Mouse (Mus musculus) thymus, adult 2 months (tissue): Measurements from ENCODE around the gene Serpina16. TPM values are rescaled to one million over a fixed set of nuclear protein-coding genes. Genes with fewer than 3 reads are reported as not detected.

Experiments
- DNase-seq: peaks from one replicate; pipeline ENCODE4 v3.0.0; 2021
- H3K27ac ChIP-seq: fragments of 200-500 bp; 2 replicates; pipeline ENCODE4 v1.5.1; 2012; ENCODE audit warnings: low read length, control low read depth; ENCODE audit not compliant: control insufficient read depth, insufficient read depth
- H3K27me3 ChIP-seq: fragments of 200-500 bp; 2 replicates; pipeline ENCODE4 v1.6.1; 2012; ENCODE audit warnings: mild to moderate bottlenecking, low read length, moderate library complexity, mixed read lengths; ENCODE audit not compliant: control insufficient read depth, insufficient read depth
- H3K36me3 ChIP-seq: fragments of 200-500 bp; 2 replicates; pipeline ENCODE4 v1.6.1; 2012; ENCODE audit warnings: mild to moderate bottlenecking, low read length, moderate library complexity; ENCODE audit not compliant: control insufficient read depth, insufficient read depth
- H3K4me1 ChIP-seq: fragments of 200-500 bp; replicated peaks from 2 replicates; pipeline ENCODE4 v1.6.1; 2012; ENCODE audit warnings: low read length; ENCODE audit not compliant: control insufficient read depth, insufficient read depth
- H3K4me3 ChIP-seq: fragments of 200-500 bp; 2 replicates; pipeline ENCODE4 v1.5.1; 2012; ENCODE audit warnings: mild to moderate bottlenecking, low read length, control low read depth, moderate library complexity; ENCODE audit not compliant: control insufficient read depth, insufficient read depth
- CTCF ChIP-seq: fragments of 200-500 bp; IDR thresholded peaks from 2 replicates; pipeline ENCODE4 v1.5.1; 2012; ENCODE audit warnings: mild to moderate bottlenecking, control low read depth, low read length, moderate library complexity, borderline replicate concordance; ENCODE audit not compliant: control insufficient read depth, poor library complexity, insufficient read depth; ENCODE audit errors: extremely low read depth
- POLR2A ChIP-seq: fragments of 200-500 bp; IDR thresholded peaks from 2 replicates; pipeline ENCODE4 v1.6.1; 2012; ENCODE audit warnings: mild to moderate bottlenecking, low read length, control low read depth, moderate library complexity; ENCODE audit not compliant: control insufficient read depth, poor library complexity, insufficient read depth; ENCODE audit errors: extremely low read depth
- WGBS: fragments of 180-500 bp; shearing (Covaris S2); methylation state at CpG from one replicate; pipeline ENCODE4 v1.1.7; 2018; 5-methylcytosine and 5-hydroxymethylcytosine counted together
- polyA plus RNA-seq: library from polyadenylated mRNA; depleted of rRNA; stranded (reverse); fragments of >200 nt; gene quantifications from 2 replicates; pipeline ENCODE4 v1.2.3, GENCODE M21; 2012

The Serpina16 gene
- polyA plus RNA-seq, 1 experiment, result not detected

DNA sequence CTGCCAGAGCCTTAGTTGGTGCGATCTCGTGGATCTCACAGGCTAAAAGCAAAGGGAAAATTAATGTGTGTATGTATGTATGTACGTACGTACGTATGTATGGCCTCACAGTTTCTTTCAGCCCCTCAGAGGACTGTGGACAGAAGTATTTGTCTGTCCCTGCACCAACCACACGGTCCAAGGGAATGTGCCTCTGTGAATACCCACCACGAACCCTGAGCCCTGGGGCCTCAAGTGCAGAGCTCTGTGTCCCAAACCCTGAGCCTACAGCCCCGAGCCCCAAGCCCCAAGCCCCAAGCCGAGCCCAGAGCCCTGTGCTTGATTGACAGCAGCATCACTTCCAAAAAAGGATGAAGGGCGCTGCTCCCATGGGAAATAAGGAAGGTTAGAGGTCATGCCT is 17.9 kb downstream of the Serpina16 start:
- WGBS, result 88% methylated on average over 10 of the region's 10 CpGs
- Histone ChIP-seq H3K4me3 (no peak overlapping the region), H3K4me1 (no peaks in the 10 kb centered on the region), H3K27ac (no peak overlapping the region), H3K27me3 (no peaks in the 10 kb centered on the region), H3K36me3 (no peaks in the 10 kb centered on the region)
- DNase-seq, result no peak
- TF ChIP-seq POLR2A (no peak), CTCF (no peak)

DNA sequence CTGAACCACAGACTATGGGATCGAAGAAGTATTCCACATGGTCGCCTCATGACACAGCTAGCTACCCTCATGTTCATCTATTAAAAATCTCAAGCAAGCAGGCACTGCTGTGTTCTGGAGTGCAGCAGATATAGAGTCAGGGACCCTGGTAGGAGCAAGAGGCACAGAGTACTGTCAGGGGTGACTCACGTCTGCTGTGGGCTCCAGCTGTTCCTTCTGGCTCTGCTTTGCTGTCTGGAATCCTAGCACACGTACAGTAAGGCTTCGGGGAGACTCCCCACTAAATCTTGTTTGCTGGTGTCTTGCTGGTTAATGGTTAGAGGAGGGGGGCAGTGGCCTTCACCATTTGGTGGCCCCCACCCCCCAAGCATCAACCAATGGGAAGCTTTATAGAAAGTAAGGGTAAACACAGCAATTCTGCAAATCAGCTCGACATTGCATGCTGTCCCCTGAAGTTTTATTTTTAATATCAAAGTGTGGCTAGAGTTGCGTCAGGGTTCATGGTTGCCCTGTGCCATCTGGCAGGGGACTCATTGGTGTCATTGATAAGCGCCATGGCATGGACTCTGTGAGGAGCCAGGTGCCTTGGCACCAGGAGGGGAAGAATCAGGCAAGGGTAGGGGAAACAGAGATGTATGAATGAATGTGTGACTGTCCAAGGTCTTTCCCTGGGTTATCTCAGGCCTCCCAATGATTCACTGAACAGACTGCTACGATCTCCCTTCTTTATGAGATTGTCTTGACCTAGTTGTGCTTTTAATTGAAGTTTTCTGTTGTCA is 18.9 kb downstream of the Serpina16 start, which contains the start of gene Serpina6:
Gene Serpina6 (minus strand): TSS at position 365 of the 779 bp plus-strand sequence.
- DNase-seq, result no peak
- Histone ChIP-seq H3K36me3 (no peaks in the 10 kb centered on the region), H3K27ac (no peak within 1 kb of the TSS), H3K4me1 (no peaks in the 10 kb centered on the region), H3K27me3 (no peaks in the 10 kb centered on the region), H3K4me3 (no peak within 1 kb of the TSS)
- no peak for TF ChIP-seq CTCF
- no peak for TF ChIP-seq POLR2A
- 87% methylated on average over 9 of the region's 9 CpGs for WGBS

DNA sequence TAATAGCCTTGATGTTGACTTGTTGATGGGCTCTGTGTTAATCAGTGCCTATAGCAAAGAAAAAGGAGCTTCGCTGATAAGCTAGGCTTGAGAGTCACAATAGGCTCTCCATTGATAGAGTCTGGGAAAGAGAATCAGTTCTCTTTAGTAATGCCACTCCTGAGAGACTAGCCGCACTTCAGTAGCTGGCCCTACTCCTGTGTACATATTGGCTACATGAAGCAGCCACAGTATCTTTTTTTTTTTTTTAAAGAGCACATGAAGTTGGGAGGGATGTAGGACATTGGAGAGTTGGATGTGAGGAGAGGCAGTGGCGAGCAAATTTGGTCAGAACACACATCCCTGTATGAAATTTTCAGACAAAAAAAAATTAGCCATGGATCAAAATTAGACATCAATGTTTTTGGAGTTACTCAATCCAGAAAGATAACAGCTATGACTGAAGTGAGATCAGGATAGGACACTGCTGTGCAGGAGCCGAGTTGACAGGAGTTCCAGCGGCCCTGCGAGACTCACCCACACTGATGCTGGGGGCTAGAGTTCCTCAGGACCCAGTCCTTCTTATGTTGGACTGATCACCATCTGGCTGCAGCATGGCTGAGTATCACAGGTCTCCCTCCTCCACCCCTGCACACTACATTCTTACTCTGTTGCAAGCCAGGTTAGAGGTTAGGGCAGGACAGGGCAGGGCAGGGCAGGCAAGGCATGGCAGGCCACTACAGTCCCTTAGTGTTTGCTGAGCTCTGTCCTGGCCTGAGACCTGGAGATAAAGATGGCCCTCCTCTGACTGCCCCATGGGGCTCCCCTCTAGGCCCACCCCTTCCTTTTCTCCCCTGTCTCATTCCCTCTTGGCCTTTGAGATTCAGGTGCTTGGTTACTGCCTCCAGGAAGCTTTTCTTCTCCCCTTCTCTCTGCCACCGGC is 20.6 kb downstream of the Serpina16 start:
- DNase-seq, result no peak
- no peaks in the 10 kb centered on the region for H3K4me1 ChIP-seq
- no peaks in the 10 kb centered on the region for H3K36me3 ChIP-seq
- H3K27me3 ChIP-seq, result no peaks in the 10 kb centered on the region
- WGBS, result 90% methylated on average over 7 of the region's 7 CpGs
- H3K4me3 ChIP-seq, result no peak overlapping the region
- H3K27ac ChIP-seq, result no peak overlapping the region
- TF ChIP-seq POLR2A, result no peak
- TF ChIP-seq CTCF, result no peak

DNA sequence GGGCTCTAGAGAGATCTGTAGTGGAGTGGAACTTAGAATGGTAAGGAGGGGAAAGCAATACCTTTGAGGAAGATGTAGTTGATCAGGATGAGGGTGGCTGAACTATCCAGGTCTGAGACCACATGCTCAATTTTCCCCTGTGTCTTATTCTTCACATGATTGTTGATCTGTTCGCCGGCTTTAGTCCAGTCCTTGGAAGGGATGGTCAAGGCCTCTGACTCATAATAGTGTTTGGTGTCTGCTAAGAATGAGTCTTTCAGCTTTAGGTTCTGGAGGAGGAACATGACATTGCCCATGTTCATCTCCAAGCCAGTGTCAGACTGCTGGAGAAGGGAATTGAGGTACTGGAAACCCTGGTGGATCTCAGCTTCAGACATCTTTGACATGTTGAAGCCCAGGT is 22.1 kb downstream of the Serpina16 start:
- 96% methylated on average over 2 of the region's 2 CpGs for WGBS
- no peak overlapping the region for H3K27ac ChIP-seq
- no peak for TF ChIP-seq CTCF
- no peak for TF ChIP-seq POLR2A
- H3K36me3 ChIP-seq, result no peaks in the 10 kb centered on the region
- no peaks in the 10 kb centered on the region for H3K27me3 ChIP-seq
- DNase-seq, result no peak
- no peak overlapping the region for H3K4me3 ChIP-seq
- H3K4me1 ChIP-seq, result no peaks in the 10 kb centered on the region

DNA sequence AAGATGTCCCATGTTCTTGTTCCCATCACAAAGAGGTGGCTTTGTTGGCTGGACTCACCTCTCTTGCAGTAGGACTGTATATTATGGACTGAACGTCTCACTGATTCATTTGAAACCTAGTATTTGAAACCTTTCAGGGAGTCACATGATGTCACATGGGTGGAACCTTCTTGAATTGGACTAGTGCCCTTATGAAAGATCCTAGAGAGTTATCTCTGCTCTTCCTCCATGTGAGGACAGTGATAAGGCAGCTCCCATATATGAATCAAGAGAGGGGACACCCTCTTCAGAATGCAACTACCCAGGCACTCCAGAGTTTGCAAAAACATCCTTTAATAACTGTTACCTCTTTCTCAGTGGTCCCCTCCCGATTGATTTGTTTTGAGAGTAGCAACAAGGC is 29.6 kb downstream of the Serpina16 start:
- whole genome bisulfite sequencing, result 77% methylated on average over 2 of the region's 2 CpGs
- no peaks in the 10 kb centered on the region for H3K27me3 ChIP-seq
- H3K4me1 ChIP-seq, result no peaks in the 10 kb centered on the region
- H3K4me3 ChIP-seq, result no peak overlapping the region
- TF ChIP-seq POLR2A, result no peak
- no peak for TF ChIP-seq CTCF
- no peak overlapping the region for H3K27ac ChIP-seq
- DNase-seq, result no peak
- no peaks in the 10 kb centered on the region for H3K36me3 ChIP-seq

DNA sequence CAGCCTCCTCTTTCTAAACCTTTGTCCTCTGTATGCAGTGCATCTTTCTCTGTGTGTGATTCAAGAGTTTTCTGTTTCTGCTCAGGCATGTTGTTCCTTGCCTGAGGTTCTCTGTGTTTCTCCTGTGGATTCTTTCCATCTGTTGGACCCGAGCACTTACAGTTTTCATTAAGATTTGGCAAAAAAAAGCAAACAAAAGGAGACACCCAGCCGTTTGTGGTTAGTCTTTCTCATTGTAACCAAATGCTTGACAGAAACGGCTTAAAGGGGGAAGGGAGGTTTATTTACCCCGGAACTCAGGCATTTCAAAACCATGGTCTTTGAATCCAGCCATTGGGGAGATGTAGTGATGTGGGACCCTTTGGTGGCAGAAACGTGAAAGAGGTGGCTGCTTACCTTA is 31.3 kb downstream of the Serpina16 start:
- Histone ChIP-seq H3K4me1 (no peaks in the 10 kb centered on the region), H3K4me3 (no peak overlapping the region), H3K36me3 (no peaks in the 10 kb centered on the region), H3K27me3 (no peaks in the 10 kb centered on the region), H3K27ac (no peak overlapping the region)
- WGBS, result 32% methylated on average over 5 of the region's 5 CpGs
- TF ChIP-seq POLR2A (no peak), CTCF (no peak)
- DNase-seq, result no peak
